Mouse (Mus musculus): ENCODE results near the gene Snx6. TPM values are rescaled to one million over a fixed set of nuclear protein-coding genes. Genes with fewer than 3 reads are reported as not detected.

Snx6 gene
- polyA plus RNA-seq, 2 experiments, result 90.0 to 173 TPM

DNA sequence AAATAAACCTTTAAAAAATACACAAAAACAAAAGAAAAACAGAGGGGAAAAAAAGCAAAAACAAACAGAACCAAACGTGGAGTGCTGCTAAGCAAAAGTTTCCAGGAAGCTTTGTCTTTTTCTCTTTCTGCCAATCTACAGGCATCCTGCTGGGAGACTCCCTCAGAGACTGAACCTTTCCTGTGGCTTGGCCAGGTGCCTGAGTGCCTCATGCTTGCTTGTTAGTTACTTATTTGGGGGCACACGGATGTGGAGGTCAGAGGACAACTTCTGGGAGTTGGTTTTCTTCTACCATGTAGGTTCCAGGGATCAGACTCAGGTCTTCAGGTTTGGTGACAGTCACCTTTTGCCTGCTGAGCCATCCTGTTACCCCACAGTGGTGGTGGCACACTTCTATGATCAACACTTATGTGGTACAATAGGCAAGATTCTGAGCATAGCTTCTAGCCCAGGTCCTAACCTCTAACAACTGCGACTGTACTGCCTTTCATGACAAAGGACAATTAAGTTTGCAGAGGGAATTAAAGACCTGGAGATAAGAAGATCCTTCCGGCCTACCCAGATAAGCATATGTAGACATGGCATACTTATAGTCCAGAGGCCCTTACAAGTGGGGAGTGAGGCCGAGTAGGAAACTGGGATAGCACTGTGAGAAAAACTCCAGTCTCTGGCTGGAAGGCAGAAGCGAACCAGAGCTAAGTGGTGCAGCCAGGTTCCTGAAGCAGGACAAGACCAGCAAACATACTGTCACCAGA, 23.9 kb upstream of the Snx6 start:
- DNase-seq (ENCODE audit: low spot score) (no peak), ATAC-seq (ENCODE audit: low FRiP score, low read depth) (no peak)
- H3K27ac ChIP-seq (replicated peaks; ENCODE audit: low read depth, low read length), result no peak overlapping the region
- H3K27me3 ChIP-seq (ENCODE audit: control insufficient read depth, insufficient read depth, low read length), result no peaks in the 10 kb centered on the region
- H3K4me1 ChIP-seq (ENCODE audit: control insufficient read depth, insufficient read depth, low read length), result no peaks in the 10 kb centered on the region
- no peak overlapping the region for H3K4me2 ChIP-seq (replicated peaks; ENCODE audit: low read depth, low read length, severe bottlenecking)
- H3K9ac ChIP-seq (ENCODE audit: low read depth, low read length, severe bottlenecking), result no peak overlapping the region
- no peak overlapping the region for H3K4me3 ChIP-seq (replicated peaks; ENCODE audit: low read length)
- H3K36me3 ChIP-seq (ENCODE audit: control insufficient read depth, insufficient read depth, low read length), result no peaks in the 10 kb centered on the region
- no peaks in the 10 kb centered on the region for H3K9me3 ChIP-seq (ENCODE audit: control insufficient read depth, low read length)
- WGBS, result 64% methylated on average over 6 of the region's 6 CpGs
- TF ChIP-seq POLR2A (IDR thresholded peaks at IDR 0.05; ENCODE audit: borderline replicate concordance, extremely low read depth, insufficient read depth, insufficient read length), result no peak

DNA sequence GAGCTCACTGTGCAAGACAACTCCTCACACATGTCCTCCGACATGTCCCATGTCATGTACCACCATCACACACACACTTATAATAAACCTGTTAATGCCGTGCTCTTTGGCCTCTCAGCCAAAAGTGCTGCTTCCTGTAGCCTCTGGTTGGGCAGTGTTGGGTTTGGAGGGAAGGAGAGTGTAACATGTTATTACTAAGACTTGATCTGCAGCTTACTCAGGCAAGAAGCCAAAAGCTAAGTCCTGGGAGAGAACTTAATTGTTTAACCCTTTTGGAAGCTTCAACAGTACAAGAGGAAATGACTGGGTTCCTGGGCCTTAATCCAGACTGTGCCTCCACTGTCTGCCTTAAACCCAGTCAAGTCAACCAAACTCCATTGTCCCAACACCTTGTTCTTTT, 14.6 kb upstream of the Snx6 start:
- no peaks in the 10 kb centered on the region for H3K9me3 ChIP-seq (ENCODE audit: control insufficient read depth, low read length)
- ATAC-seq (ENCODE audit: low FRiP score, low read depth), result no peak
- H3K9ac ChIP-seq (ENCODE audit: low read depth, low read length, severe bottlenecking), result no peak overlapping the region
- no peaks in the 10 kb centered on the region for H3K27me3 ChIP-seq (ENCODE audit: control insufficient read depth, insufficient read depth, low read length)
- 64% methylated on average over 2 of the region's 2 CpGs for WGBS
- TF ChIP-seq POLR2A (IDR thresholded peaks at IDR 0.05; ENCODE audit: borderline replicate concordance, extremely low read depth, insufficient read depth, insufficient read length), result no peak
- H3K27ac ChIP-seq (replicated peaks; ENCODE audit: low read depth, low read length), result no peak overlapping the region
- H3K4me1 ChIP-seq (ENCODE audit: control insufficient read depth, insufficient read depth, low read length), result peaks cover 4% of the 10 kb centered on the region; the same call in 1 of the 2 replicates
- H3K4me3 ChIP-seq (replicated peaks; ENCODE audit: low read length), result no peak overlapping the region
- no peak overlapping the region for H3K4me2 ChIP-seq (replicated peaks; ENCODE audit: low read depth, low read length, severe bottlenecking)
- H3K36me3 ChIP-seq (ENCODE audit: control insufficient read depth, insufficient read depth, low read length), result no peaks in the 10 kb centered on the region
- DNase-seq (ENCODE audit: low spot score), result peak; percentile 18

GRCm38 (mm10) chr12:54807481-54807880, 12.0 kb upstream of the Snx6 start:
- Histone ChIP-seq H3K9me3 (ENCODE audit: control insufficient read depth, low read length) (no peaks in the 10 kb centered on the region), H3K4me1 (ENCODE audit: control insufficient read depth, insufficient read depth, low read length) (peaks cover 4% of the 10 kb centered on the region; the same call in 1 of the 2 replicates), H3K27me3 (ENCODE audit: control insufficient read depth, insufficient read depth, low read length) (no peaks in the 10 kb centered on the region), H3K36me3 (ENCODE audit: control insufficient read depth, insufficient read depth, low read length) (no peaks in the 10 kb centered on the region), H3K27ac (replicated peaks; ENCODE audit: low read depth, low read length) (no peak overlapping the region), H3K4me2 (replicated peaks; ENCODE audit: low read depth, low read length, severe bottlenecking) (no peak overlapping the region), H3K9ac (ENCODE audit: low read depth, low read length, severe bottlenecking) (no peak overlapping the region), H3K4me3 (replicated peaks; ENCODE audit: low read length) (no peak overlapping the region)
- WGBS, result 73% methylated on average over 6 of the region's 6 CpGs
- DNase-seq (ENCODE audit: low spot score) (no peak), ATAC-seq (ENCODE audit: low FRiP score, low read depth) (no peak)
- TF ChIP-seq POLR2A (IDR thresholded peaks at IDR 0.05; ENCODE audit: borderline replicate concordance, extremely low read depth, insufficient read depth, insufficient read length), result no peak

DNA sequence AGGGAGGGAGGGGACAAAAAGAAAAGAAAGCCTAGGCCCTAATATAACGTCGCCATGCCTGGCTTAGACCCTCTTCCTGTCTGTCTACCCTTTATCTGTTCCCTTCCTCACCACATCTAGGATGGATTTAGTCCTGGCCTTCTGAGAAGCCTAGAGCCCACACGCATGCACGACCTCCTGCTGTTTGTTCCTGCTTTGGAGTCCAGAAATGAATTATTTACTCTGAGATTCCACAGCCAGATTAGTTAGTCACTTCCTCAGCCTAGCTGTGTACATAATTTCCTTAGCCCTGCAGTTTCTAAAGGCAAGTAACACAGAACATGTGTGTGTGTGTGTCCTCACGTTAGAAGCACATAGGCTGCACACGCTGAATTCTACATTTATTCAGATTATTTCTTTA, 10.6 kb upstream of the Snx6 start:
- Histone ChIP-seq H3K4me3 (replicated peaks; ENCODE audit: low read length) (no peak overlapping the region), H3K27me3 (ENCODE audit: control insufficient read depth, insufficient read depth, low read length) (no peaks in the 10 kb centered on the region), H3K4me2 (replicated peaks; ENCODE audit: low read depth, low read length, severe bottlenecking) (no peak overlapping the region), H3K9me3 (ENCODE audit: control insufficient read depth, low read length) (no peaks in the 10 kb centered on the region), H3K9ac (ENCODE audit: low read depth, low read length, severe bottlenecking) (no peak overlapping the region), H3K36me3 (ENCODE audit: control insufficient read depth, insufficient read depth, low read length) (no peaks in the 10 kb centered on the region), H3K4me1 (ENCODE audit: control insufficient read depth, insufficient read depth, low read length) (peaks cover 4% of the 10 kb centered on the region; the same call in 1 of the 2 replicates), H3K27ac (replicated peaks; ENCODE audit: low read depth, low read length) (no peak overlapping the region)
- 62% methylated on average over 6 of the region's 6 CpGs for WGBS
- no peak for TF ChIP-seq POLR2A (IDR thresholded peaks at IDR 0.05; ENCODE audit: borderline replicate concordance, extremely low read depth, insufficient read depth, insufficient read length)
- ATAC-seq (ENCODE audit: low FRiP score, low read depth), result no peak
- no peak for DNase-seq (ENCODE audit: low spot score)

DNA sequence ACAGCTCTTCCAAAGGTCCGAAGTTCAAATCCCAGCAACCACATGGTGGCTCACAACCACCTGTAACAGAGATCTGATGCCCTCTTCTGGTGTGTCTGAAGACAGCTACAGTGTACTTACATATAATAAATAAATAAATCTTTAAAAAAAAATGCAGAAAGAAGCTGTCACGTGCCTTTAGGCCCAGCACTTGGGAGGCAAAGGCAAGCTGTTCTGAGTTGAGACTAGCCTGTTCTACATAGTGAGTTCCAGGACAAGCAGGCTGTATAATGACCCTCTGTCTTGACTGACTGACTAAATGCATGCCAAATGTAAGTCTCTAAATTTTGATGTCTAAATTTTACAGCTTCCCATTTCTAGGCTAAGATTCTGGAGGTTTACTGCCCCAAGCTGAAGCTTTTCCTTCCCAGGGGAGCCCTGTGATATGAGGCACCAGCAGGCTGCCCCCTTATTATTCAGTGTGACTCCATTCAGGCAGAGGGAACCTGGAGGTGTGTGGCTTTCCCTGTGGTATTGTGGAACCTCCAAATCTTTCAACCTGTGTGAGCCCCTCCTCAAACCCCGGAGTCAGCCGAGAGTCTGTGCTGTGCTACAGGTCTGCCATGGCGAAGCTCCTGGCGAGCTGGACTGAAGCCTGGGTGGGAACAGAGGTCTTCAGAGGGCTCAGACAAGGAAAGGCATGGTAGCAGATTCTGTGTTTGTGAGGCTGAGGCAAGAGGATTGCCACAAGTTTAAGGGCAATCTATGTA, 9.9 kb upstream of the Snx6 start:
- Histone ChIP-seq H3K27me3 (ENCODE audit: control insufficient read depth, insufficient read depth, low read length) (no peaks in the 10 kb centered on the region), H3K4me3 (replicated peaks; ENCODE audit: low read length) (no peak overlapping the region), H3K9me3 (ENCODE audit: control insufficient read depth, low read length) (no peaks in the 10 kb centered on the region), H3K36me3 (ENCODE audit: control insufficient read depth, insufficient read depth, low read length) (no peaks in the 10 kb centered on the region), H3K27ac (replicated peaks; ENCODE audit: low read depth, low read length) (no peak overlapping the region), H3K4me2 (replicated peaks; ENCODE audit: low read depth, low read length, severe bottlenecking) (no peak overlapping the region), H3K9ac (ENCODE audit: low read depth, low read length, severe bottlenecking) (no peak overlapping the region), H3K4me1 (ENCODE audit: control insufficient read depth, insufficient read depth, low read length) (peaks cover 4% of the 10 kb centered on the region; the same call in 1 of the 2 replicates)
- TF ChIP-seq POLR2A (IDR thresholded peaks at IDR 0.05; ENCODE audit: borderline replicate concordance, extremely low read depth, insufficient read depth, insufficient read length), result no peak
- 64% methylated on average over 6 of the region's 6 CpGs for whole genome bisulfite sequencing
- ATAC-seq (ENCODE audit: low FRiP score, low read depth), result no peak
- no peak for DNase-seq (ENCODE audit: low spot score)
